Mouse (Mus musculus) liver, embryonic 12.5 days (tissue): ENCODE measurements around the gene Tob1. TPM values are rescaled to one million over a fixed set of nuclear protein-coding genes. Genes with fewer than 3 reads are reported as not detected.

Experiments used
- ATAC-seq: fragments of 200-750 bp; cut with Nextera tagmentation; 2 replicates; pipeline ENCODE4 v1.8.0; 2017; ENCODE audit warnings: moderate number of reproducible peaks, mild to moderate bottlenecking, moderate library complexity
- H3K27ac ChIP-seq: fragments of 300-500 bp; sonication (generic); 2 replicates; pipeline ENCODE4 v1.5.1; 2016; ENCODE audit warnings: mild to moderate bottlenecking
- H3K27me3 ChIP-seq: fragments of 300-500 bp; sonication (generic); replicated peaks from 2 replicates; pipeline ENCODE4 v1.6.1; 2016; ENCODE audit warnings: mild to moderate bottlenecking, moderate library complexity
- H3K36me3 ChIP-seq: fragments of 300-500 bp; sonication (generic); 2 replicates; pipeline ENCODE4 v1.6.1; 2016; ENCODE audit warnings: mild to moderate bottlenecking, moderate library complexity
- H3K4me1 ChIP-seq: fragments of 300-500 bp; sonication (generic); 2 replicates; pipeline ENCODE4 v1.6.1; 2016
- H3K4me2 ChIP-seq: fragments of 300-500 bp; sonication (generic); 2 replicates; pipeline ENCODE4 v1.6.1; 2016; ENCODE audit warnings: mild to moderate bottlenecking, moderate library complexity
- H3K4me3 ChIP-seq: fragments of 300-500 bp; sonication (generic); 2 replicates; pipeline ENCODE4 v1.5.1; 2016; ENCODE audit warnings: mild to moderate bottlenecking, moderate library complexity
- H3K9ac ChIP-seq: fragments of 300-500 bp; sonication (generic); 2 replicates; pipeline ENCODE4 v1.6.1; 2016; ENCODE audit warnings: mild to moderate bottlenecking, moderate library complexity
- H3K9me3 ChIP-seq: fragments of 300-500 bp; sonication (generic); replicated peaks from 2 replicates; pipeline ENCODE4 v1.6.1; 2016; ENCODE audit warnings: mild to moderate bottlenecking, moderate library complexity
- WGBS: fragments of 180-500 bp; shearing (Covaris S2); methylation state at CpG from one replicate; pipeline ENCODE4 v1.1.7; 2016; ENCODE audit not compliant: insufficient replicate concordance; 5-methylcytosine and 5-hydroxymethylcytosine counted together
- polyA plus RNA-seq: library from polyadenylated mRNA; unstranded; fragments of >200 nt; fragmentation: Nextera tagmentation; extraction: Ambion mirVana; gene quantifications from 2 replicates; pipeline ENCODE4 v1.2.1, GENCODE M21; 2016

Tob1 gene
- polyA plus RNA-seq, 1 experiment from 2014 or later, result 13.6 TPM

- H3K27me3 ChIP-seq, result peaks cover 24% of the 10 kb centered on the region; the same call in 1 of the 2 replicates
- no peak overlapping the region for H3K9ac ChIP-seq
- no peak for ATAC-seq
- no peak overlapping the region for H3K4me3 ChIP-seq
- H3K4me2 ChIP-seq, result no peak overlapping the region
- no peaks in the 10 kb centered on the region for H3K36me3 ChIP-seq
- 0 out of 2 replicates have a peak, but pooled peaks cover 9% of the 10 kb centered on the region for H3K4me1 ChIP-seq
- 60% methylated on average over 10 of the region's 10 CpGs for WGBS
- H3K9me3 ChIP-seq, result no peaks in the 10 kb centered on the region
- H3K27ac ChIP-seq, result no peak overlapping the region
Measured at GRCm38 (mm10) chr11:94253691-94254090, 42.4 kb downstream of the Tob1 start.

DNA sequence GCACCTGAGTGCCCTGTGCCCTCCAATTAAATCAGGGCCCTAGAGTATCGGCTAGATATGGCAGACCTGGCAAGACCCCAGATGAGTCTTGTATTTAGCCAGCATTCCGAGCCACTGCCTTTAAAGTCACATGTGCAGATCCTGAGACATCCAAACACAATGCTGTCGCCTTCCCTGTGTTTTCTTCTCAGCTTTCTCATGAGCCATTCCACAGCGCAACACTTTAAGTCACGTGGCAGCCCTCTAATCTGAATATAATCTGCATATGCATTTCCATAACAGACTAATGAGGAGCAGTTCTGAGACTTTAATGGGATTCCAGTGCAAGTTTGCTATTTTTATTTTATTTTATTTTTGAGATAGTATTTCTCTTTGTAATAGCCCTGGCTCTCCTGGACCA, 44.5 kb downstream of the Tob1 start:
- WGBS, result 62% methylated on average over 5 of the region's 5 CpGs
- no peak for ATAC-seq
- no peak overlapping the region for H3K4me2 ChIP-seq
- H3K4me1 ChIP-seq, result peaks cover 21% of the 10 kb centered on the region
- H3K9me3 ChIP-seq, result no peaks in the 10 kb centered on the region
- no peak overlapping the region for H3K4me3 ChIP-seq
- peaks cover 24% of the 10 kb centered on the region; the same call in 1 of the 2 replicates for H3K27me3 ChIP-seq
- no peak overlapping the region for H3K9ac ChIP-seq
- no peaks in the 10 kb centered on the region for H3K36me3 ChIP-seq
- H3K27ac ChIP-seq, result no peak overlapping the region

GRCm38 (mm10) chr11:94257987-94258386, 46.7 kb downstream of the Tob1 start:
- WGBS, result 79% methylated on average over 14 of the region's 14 CpGs

GRCm38 (mm10) chr11:94259814-94260213, 48.6 kb downstream of the Tob1 start:
- H3K4me2 ChIP-seq, result no peak overlapping the region
- peaks cover 40% of the 10 kb centered on the region for H3K4me1 ChIP-seq
- peaks cover 17% of the 10 kb centered on the region; the same call in 1 of the 2 replicates for H3K27me3 ChIP-seq
- peak overlapping the region; percentile 87 for H3K27ac ChIP-seq
- no peaks in the 10 kb centered on the region for H3K36me3 ChIP-seq
- H3K9me3 ChIP-seq, result no peaks in the 10 kb centered on the region
- 43% methylated on average over 4 of the region's 4 CpGs for WGBS
- H3K9ac ChIP-seq, result no peak overlapping the region
- H3K4me3 ChIP-seq, result no peak overlapping the region
- ATAC-seq, result no peak

More at GRCm38 (mm10) chr11:94257987-94258386, 46.7 kb downstream of the Tob1 start:
- Histone ChIP-seq H3K4me2 (no peak overlapping the region), H3K4me3 (no peak overlapping the region), H3K4me1 (peaks cover 39% of the 10 kb centered on the region), H3K36me3 (no peaks in the 10 kb centered on the region), H3K27me3 (peaks cover 18% of the 10 kb centered on the region; the same call in 1 of the 2 replicates), H3K27ac (no peak overlapping the region), H3K9ac (no peak overlapping the region), H3K9me3 (no peaks in the 10 kb centered on the region)
- ATAC-seq, result no peak

DNA sequence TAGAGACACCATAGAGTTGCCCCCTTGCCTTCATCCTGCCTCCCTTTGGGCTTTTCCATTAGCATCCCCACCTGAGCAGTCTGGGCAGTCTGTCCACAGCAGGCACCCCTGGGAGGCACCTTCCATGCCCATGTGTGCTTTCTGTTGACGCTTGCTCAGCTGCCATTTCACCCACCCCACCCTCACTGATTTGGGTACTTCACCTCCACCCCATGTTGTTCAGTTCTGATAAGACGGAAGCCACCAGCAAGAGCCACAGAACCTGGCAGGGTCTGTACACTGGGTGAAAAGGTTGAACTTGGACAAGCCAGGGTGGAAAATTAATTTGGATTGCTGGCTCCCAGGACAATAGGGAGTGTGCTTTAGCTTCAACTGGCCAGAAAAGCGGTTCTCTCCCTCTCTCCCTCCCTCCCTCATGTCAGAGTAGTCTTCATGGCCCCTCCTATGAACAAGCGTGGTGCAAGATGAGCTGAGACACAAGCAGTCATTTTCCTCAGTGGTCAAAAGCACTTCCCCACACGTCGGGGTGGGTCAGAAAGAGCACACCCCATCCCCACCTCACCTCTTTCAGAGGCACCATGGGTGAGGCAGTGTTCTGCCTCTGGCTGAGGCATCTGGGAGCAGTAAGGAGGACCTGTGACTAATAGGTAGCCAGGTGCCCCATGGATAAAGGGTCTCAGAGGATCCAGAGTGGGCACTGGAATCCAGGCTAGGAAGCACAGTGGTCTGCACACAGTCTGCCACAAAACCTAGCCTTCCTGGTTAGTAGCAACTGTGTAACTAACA, 50.5 kb downstream of the Tob1 start:
- H3K27me3 ChIP-seq, result peaks cover 4% of the 10 kb centered on the region; the same call in 1 of the 2 replicates
- no peaks in the 10 kb centered on the region for H3K36me3 ChIP-seq
- H3K4me1 ChIP-seq, result peaks cover 56% of the 10 kb centered on the region
- ATAC-seq, result peak; percentile 96
- H3K4me3 ChIP-seq, result no peak overlapping the region
- peak overlapping the region; percentile 52 for H3K9ac ChIP-seq
- peak overlapping the region; percentile 50 for H3K4me2 ChIP-seq
- no peaks in the 10 kb centered on the region for H3K9me3 ChIP-seq
- 37% methylated on average over 6 of the region's 6 CpGs for WGBS
- peak overlapping the region; percentile 87 for H3K27ac ChIP-seq

Other genes starting within 250 kb of the Tob1 start
- gene Gm20390, start 243.2 kb upstream of the Tob1 start, polyA plus RNA-seq, result 264 and 272 TPM in 2 replicates
- 195 and 224 TPM in 2 replicates for gene Nme1, start 242.9 kb upstream of the Tob1 start, polyA plus RNA-seq
- 18.0 and 19.6 TPM in 2 replicates for gene Spag9, start 215.4 kb upstream of the Tob1 start, polyA plus RNA-seq
- 0.31 and 0.44 TPM in 2 replicates for gene Wfikkn2, start 34.6 kb downstream of the Tob1 start, polyA plus RNA-seq
- gene Gm21885, start 70.4 kb downstream of the Tob1 start, polyA plus RNA-seq, result 0.29 TPM in 1 of 2 replicates, not detected in the other
- 67.1 and 67.4 TPM in 2 replicates for gene Luc7l3, start 110.5 kb downstream of the Tob1 start, polyA plus RNA-seq
- gene Ankrd40, start 116.5 kb downstream of the Tob1 start, polyA plus RNA-seq, result 15.7 and 15.9 TPM in 2 replicates
- gene Abcc3, start 181.5 kb downstream of the Tob1 start, polyA plus RNA-seq, result 4.0 and 4.3 TPM in 2 replicates